Mouse (Mus musculus): Measurements from ENCODE around the gene H2-DMb2. TPM values are rescaled to one million over a fixed set of nuclear protein-coding genes. Genes with fewer than 3 reads are reported as not detected.

Gene H2-DMb2
- polyA plus RNA-seq, 1 experiment from 2014 or later: 0.18 TPM

- Histone ChIP-seq H3K4me3 (ENCODE audit: low read depth, low read length) (peak overlapping the region; percentile 99), H3K4me2 (ENCODE audit: low read length) (peak overlapping the region; percentile 98), H3K36me3 (ENCODE audit: control insufficient read depth, insufficient read depth, low read length) (peaks cover 68% of the 10 kb centered on the region), H3K27me3 (replicated peaks; ENCODE audit: control insufficient read depth, insufficient read depth, low read length) (no peaks in the 10 kb centered on the region), H3K9ac (ENCODE audit: low read length) (peak overlapping the region; percentile 95), H3K27ac (ENCODE audit: low read depth, low read length) (no peak overlapping the region), H3K4me1 (ENCODE audit: control insufficient read depth, insufficient read depth, low read length) (peaks cover 10% of the 10 kb centered on the region), H3K9me3 (replicated peaks; ENCODE audit: control insufficient read depth, low read length) (no peaks in the 10 kb centered on the region)
- ATAC-seq (no peak), DNase-seq (ENCODE audit: low spot score) (no peak)
- WGBS: 21% methylated on average over 7 of the region's 7 CpGs
These were observed 26.3 kb upstream of the H2-DMb2 start for GRCm38 (mm10) chr17:34116736-34117370.

GRCm38 (mm10) chr17:34117421-34118112, 25.5 kb upstream of the H2-DMb2 start:
- peak overlapping the region; percentile 99 for H3K4me3 ChIP-seq (ENCODE audit: low read depth, low read length)
- 0 out of 2 replicates have a peak overlapping the region, but pooled peaks have one; percentile 100 for H3K27ac ChIP-seq (ENCODE audit: low read depth, low read length)
- H3K36me3 ChIP-seq (ENCODE audit: control insufficient read depth, insufficient read depth, low read length): peaks cover 61% of the 10 kb centered on the region
- H3K27me3 ChIP-seq (replicated peaks; ENCODE audit: control insufficient read depth, insufficient read depth, low read length): no peaks in the 10 kb centered on the region
- DNase-seq (ENCODE audit: low spot score): peak; percentile 51
- H3K4me1 ChIP-seq (ENCODE audit: control insufficient read depth, insufficient read depth, low read length): peaks cover 10% of the 10 kb centered on the region
- WGBS: 0% methylated on average over 5 of the region's 5 CpGs
- peak overlapping the region; percentile 98 for H3K4me2 ChIP-seq (ENCODE audit: low read length)
- ATAC-seq: no peak
- H3K9me3 ChIP-seq (replicated peaks; ENCODE audit: control insufficient read depth, low read length): no peaks in the 10 kb centered on the region
- H3K9ac ChIP-seq (ENCODE audit: low read length): peak overlapping the region; percentile 95

- peak overlapping the region; percentile 95 for H3K9ac ChIP-seq (ENCODE audit: low read length)
- no peaks in the 10 kb centered on the region for H3K27me3 ChIP-seq (replicated peaks; ENCODE audit: control insufficient read depth, insufficient read depth, low read length)
- under 1% methylated on average over 60 of the region's 67 CpGs for WGBS
- DNase-seq (ENCODE audit: low spot score) (peak; percentile 62), ATAC-seq (no peak)
- no peaks in the 10 kb centered on the region for H3K9me3 ChIP-seq (replicated peaks; ENCODE audit: control insufficient read depth, low read length)
- H3K4me2 ChIP-seq (ENCODE audit: low read length): peak overlapping the region; percentile 98
- H3K4me1 ChIP-seq (ENCODE audit: control insufficient read depth, insufficient read depth, low read length): peaks cover 13% of the 10 kb centered on the region
- H3K36me3 ChIP-seq (ENCODE audit: control insufficient read depth, insufficient read depth, low read length): peaks cover 54% of the 10 kb centered on the region
- peak overlapping the region; percentile 100 for H3K27ac ChIP-seq (ENCODE audit: low read depth, low read length)
- peak overlapping the region; percentile 99 for H3K4me3 ChIP-seq (ENCODE audit: low read depth, low read length)
These were observed 24.8 kb upstream of the H2-DMb2 start for GRCm38 (mm10) chr17:34118113-34118872.

GRCm38 (mm10) chr17:34118873-34119248, 24.2 kb upstream of the H2-DMb2 start:
- H3K27ac ChIP-seq (ENCODE audit: low read depth, low read length): peak overlapping the region; percentile 100
- DNase-seq (ENCODE audit: low spot score) (no peak), ATAC-seq (no peak)
- peaks cover 48% of the 10 kb centered on the region for H3K36me3 ChIP-seq (ENCODE audit: control insufficient read depth, insufficient read depth, low read length)
- H3K4me1 ChIP-seq (ENCODE audit: control insufficient read depth, insufficient read depth, low read length): peaks cover 19% of the 10 kb centered on the region
- WGBS: under 1% methylated on average over 38 of the region's 38 CpGs
- H3K9me3 ChIP-seq (replicated peaks; ENCODE audit: control insufficient read depth, low read length): no peaks in the 10 kb centered on the region
- no peaks in the 10 kb centered on the region for H3K27me3 ChIP-seq (replicated peaks; ENCODE audit: control insufficient read depth, insufficient read depth, low read length)
- peak overlapping the region; percentile 99 for H3K4me3 ChIP-seq (ENCODE audit: low read depth, low read length)
- H3K9ac ChIP-seq (ENCODE audit: low read length): peak overlapping the region; percentile 95
- peak overlapping the region; percentile 98 for H3K4me2 ChIP-seq (ENCODE audit: low read length)

- Histone ChIP-seq H3K9ac (ENCODE audit: low read length) (peak within 1 kb of the TSS; percentile 98), H3K4me3 (ENCODE audit: low read depth, low read length) (peak within 1 kb of the TSS; percentile 99), H3K27ac (ENCODE audit: low read depth, low read length) (peak within 1 kb of the TSS; percentile 100), H3K4me1 (ENCODE audit: control insufficient read depth, insufficient read depth, low read length) (peaks cover 20% of the 10 kb centered on the region), H3K36me3 (ENCODE audit: control insufficient read depth, insufficient read depth, low read length) (peaks cover 41% of the 10 kb centered on the region), H3K9me3 (replicated peaks; ENCODE audit: control insufficient read depth, low read length) (no peaks in the 10 kb centered on the region), H3K27me3 (replicated peaks; ENCODE audit: control insufficient read depth, insufficient read depth, low read length) (no peaks in the 10 kb centered on the region), H3K4me2 (ENCODE audit: low read length) (peak within 1 kb of the TSS; percentile 98)
- peak; percentile 79 for ATAC-seq
- peak; percentile 100 for DNase-seq (ENCODE audit: low spot score)
- under 1% methylated on average over 89 of the region's 96 CpGs for WGBS
These were observed 23.6 kb upstream of the H2-DMb2 start, which contains the start of gene H2-DMa for GRCm38 (mm10) chr17:34119249-34120179. H2-DMa (plus strand) TSS chr17:34119541.

- Histone ChIP-seq H3K27ac (ENCODE audit: low read depth, low read length) (peak overlapping the region; percentile 100), H3K9ac (ENCODE audit: low read length) (peak overlapping the region; percentile 98), H3K9me3 (replicated peaks; ENCODE audit: control insufficient read depth, low read length) (no peaks in the 10 kb centered on the region), H3K4me1 (ENCODE audit: control insufficient read depth, insufficient read depth, low read length) (peaks cover 22% of the 10 kb centered on the region), H3K36me3 (ENCODE audit: control insufficient read depth, insufficient read depth, low read length) (peaks cover 34% of the 10 kb centered on the region), H3K4me2 (ENCODE audit: low read length) (peak overlapping the region; percentile 94), H3K4me3 (ENCODE audit: low read depth, low read length) (peak overlapping the region; percentile 99), H3K27me3 (replicated peaks; ENCODE audit: control insufficient read depth, insufficient read depth, low read length) (no peaks in the 10 kb centered on the region)
- peak; percentile 89 for DNase-seq (ENCODE audit: low spot score)
- WGBS: 0% methylated on average over 33 of the region's 42 CpGs
- no peak; the same call in 1 of the 2 replicates for ATAC-seq
These were observed 22.9 kb upstream of the H2-DMb2 start for GRCm38 (mm10) chr17:34120180-34120723.

GRCm38 (mm10) chr17:34120814-34121171, 22.3 kb upstream of the H2-DMb2 start:
- peak; percentile 2 for ATAC-seq
- H3K36me3 ChIP-seq (ENCODE audit: control insufficient read depth, insufficient read depth, low read length): peaks cover 29% of the 10 kb centered on the region
- H3K4me3 ChIP-seq (ENCODE audit: low read depth, low read length): peak overlapping the region; percentile 99
- H3K4me2 ChIP-seq (ENCODE audit: low read length): peak overlapping the region; percentile 94
- H3K9ac ChIP-seq (ENCODE audit: low read length): peak overlapping the region; percentile 98
- H3K27me3 ChIP-seq (replicated peaks; ENCODE audit: control insufficient read depth, insufficient read depth, low read length): no peaks in the 10 kb centered on the region
- no peaks in the 10 kb centered on the region for H3K9me3 ChIP-seq (replicated peaks; ENCODE audit: control insufficient read depth, low read length)
- DNase-seq (ENCODE audit: low spot score): no peak
- WGBS: under 1% methylated on average over 30 of the region's 31 CpGs
- peak overlapping the region; percentile 100 for H3K27ac ChIP-seq (ENCODE audit: low read depth, low read length)
- peaks cover 22% of the 10 kb centered on the region for H3K4me1 ChIP-seq (ENCODE audit: control insufficient read depth, insufficient read depth, low read length)

Measured in forebrain, embryonic 14.5 days (tissue).